Mouse (Mus musculus) layer of hippocampus, postnatal 25 days (tissue): ENCODE measurements at regions not wholly inside any gene's neighbourhood (a gene's known extent, or its start where the extent isn't known, plus 50 kb on each side); places are given as distances from the start of the nearest gene placed in this dataset.

Experiments used
- DNase-seq, 2 experiments: peaks; one replicate each; pipeline ENCODE4 v3.0.0; 2022; ENCODE audit warnings: mixed read lengths in 2 of 2, low spot score in 1 of 2; ENCODE audit errors: extremely low spot score in 1 of 2

- DNase-seq, result no peak
These were observed 68.3 kb downstream of the Cd83 start for GRCm38 (mm10) chr13:43852888-43853287.

- no peak for DNase-seq
These were observed 70.4 kb downstream of the Cd83 start for GRCm38 (mm10) chr13:43854973-43855372.

GRCm38 (mm10) chr13:43860932-43861331 lies 76.4 kb downstream of the Cd83 start:
- no peak for DNase-seq

- DNase-seq, result no peak
These were observed 76.8 kb downstream of the Cd83 start for GRCm38 (mm10) chr13:43861424-43861823.

- DNase-seq, result no peak
These were observed 77.5 kb downstream of the Cd83 start for GRCm38 (mm10) chr13:43862056-43862455.

GRCm38 (mm10) chr13:43862586-43862985 lies 78.0 kb downstream of the Cd83 start:
- DNase-seq, result no peak

- DNase-seq, result no peak
These were observed 79.1 kb downstream of the Cd83 start for GRCm38 (mm10) chr13:43863581-43864100.

GRCm38 (mm10) chr13:43864153-43864861 lies 79.7 kb downstream of the Cd83 start:
- peak; percentile 99 to 100 for DNase-seq

- DNase-seq, result no peak
These were observed 80.5 kb downstream of the Cd83 start for GRCm38 (mm10) chr13:43865036-43865435.

GRCm38 (mm10) chr13:43875895-43876294 lies 91.3 kb downstream of the Cd83 start:
- DNase-seq, result no peak

GRCm38 (mm10) chr13:43887284-43887683 lies 102.7 kb downstream of the Cd83 start:
- no peak for DNase-seq

GRCm38 (mm10) chr13:43891928-43892327 lies 107.4 kb downstream of the Cd83 start:
- DNase-seq, result no peak

GRCm38 (mm10) chr13:43895990-43896389 lies 111.4 kb downstream of the Cd83 start:
- no peak for DNase-seq

GRCm38 (mm10) chr13:43897046-43897445 lies 112.5 kb downstream of the Cd83 start:
- DNase-seq, result no peak

- no peak for DNase-seq
These were observed 114.1 kb downstream of the Cd83 start for GRCm38 (mm10) chr13:43898555-43899258.

GRCm38 (mm10) chr13:43900115-43900514 lies 115.5 kb downstream of the Cd83 start:
- DNase-seq, result no peak

GRCm38 (mm10) chr13:43900758-43901157 lies 116.2 kb downstream of the Cd83 start:
- no peak for DNase-seq

GRCm38 (mm10) chr13:43903391-43903790 lies 118.8 kb downstream of the Cd83 start:
- peak in 1 of 2 experiments; percentile 40 for DNase-seq

GRCm38 (mm10) chr13:43904291-43904690 lies 119.7 kb downstream of the Cd83 start:
- no peak for DNase-seq

- no peak for DNase-seq
These were observed 121.7 kb downstream of the Cd83 start for GRCm38 (mm10) chr13:43906241-43906640.

- no peak for DNase-seq
These were observed 122.8 kb downstream of the Cd83 start for GRCm38 (mm10) chr13:43907425-43907824.
